Mouse (Mus musculus): ENCODE data around the gene Gap43. TPM values are rescaled to one million over a fixed set of nuclear protein-coding genes. Genes with fewer than 3 reads are reported as not detected.

The Gap43 gene
- total RNA-seq, 2 experiments from 2014 or later: 26.0 to 29.6 TPM

Small RNA genes lying within 50 kb of the gene (microRNA-seq; reads per million reads assigned to microRNA genes)
- 4.7 reads per million, percentile 17 among the genes with 10 or more reads in this experiment for gene Mir6540
